Mouse (Mus musculus) erythroblast, embryonic 14.5 days (primary cell): Measurements from ENCODE around the gene Dzip1l.
"Not testable (repeated sequence)": the region's sequence is repeated elsewhere in the genome, so short reads cannot be mapped to it uniquely, and the experiment has no call there.

Experiments used
- GATA1 ChIP-seq: IDR thresholded peaks from 2 replicates; pipeline ENCODE4 v1.6.1; 2012; ENCODE audit warnings: low read length, inconsistent platforms, mixed read lengths
- TAL1 ChIP-seq: IDR thresholded peaks from 3 replicates; pipeline ENCODE4 v1.6.1; 2012; ENCODE audit warnings: low read length, inconsistent platforms, mixed read lengths

GRCm38 (mm10) chr9:99599127-99599526 is 30.2 kb upstream of the Dzip1l start:
- TF ChIP-seq GATA1, TAL1: not testable (repeated sequence)
